Mouse (Mus musculus) left cerebral cortex, adult 11 months (tissue): Measurements from ENCODE around the gene H2-M10.2.
"Not testable (repeated sequence)": the region's sequence is repeated elsewhere in the genome, so short reads cannot be mapped to it uniquely, and the experiment has no call there.

ENCODE experiments used
- DNase-seq: peaks from one replicate; pipeline ENCODE4 v3.0.0; 2022; ENCODE audit warnings: low spot score

H2-M10.2 gene

GRCm38 (mm10) chr17:36252250-36252876, 33.9 kb downstream of the H2-M10.2 start:
- no peak for DNase-seq

- no peak for DNase-seq
Observed at GRCm38 (mm10) chr17:36248886-36249285, 37.4 kb downstream of the H2-M10.2 start.

GRCm38 (mm10) chr17:36245741-36246140, 40.5 kb downstream of the H2-M10.2 start:
- DNase-seq: no peak

- DNase-seq: no peak
Observed at GRCm38 (mm10) chr17:36244031-36244430, 42.3 kb downstream of the H2-M10.2 start.

- DNase-seq: no peak
Observed at GRCm38 (mm10) chr17:36240637-36241213, 45.6 kb downstream of the H2-M10.2 start.

GRCm38 (mm10) chr17:36237321-36237921, 48.9 kb downstream of the H2-M10.2 start:
- DNase-seq: no peak

- not testable (repeated sequence) for DNase-seq
Observed at GRCm38 (mm10) chr17:36235300-36235699, 51.0 kb downstream of the H2-M10.2 start.
